Mouse (Mus musculus): ENCODE data around the gene 2010300C02Rik.
A peak's percentile ranks its signal among the peaks of the same experiment; 100 is the strongest.
"Not testable (repeated sequence)": the region's sequence is repeated elsewhere in the genome, so short reads cannot be mapped to it uniquely, and the experiment has no call there.

The 2010300C02Rik gene

DNA sequence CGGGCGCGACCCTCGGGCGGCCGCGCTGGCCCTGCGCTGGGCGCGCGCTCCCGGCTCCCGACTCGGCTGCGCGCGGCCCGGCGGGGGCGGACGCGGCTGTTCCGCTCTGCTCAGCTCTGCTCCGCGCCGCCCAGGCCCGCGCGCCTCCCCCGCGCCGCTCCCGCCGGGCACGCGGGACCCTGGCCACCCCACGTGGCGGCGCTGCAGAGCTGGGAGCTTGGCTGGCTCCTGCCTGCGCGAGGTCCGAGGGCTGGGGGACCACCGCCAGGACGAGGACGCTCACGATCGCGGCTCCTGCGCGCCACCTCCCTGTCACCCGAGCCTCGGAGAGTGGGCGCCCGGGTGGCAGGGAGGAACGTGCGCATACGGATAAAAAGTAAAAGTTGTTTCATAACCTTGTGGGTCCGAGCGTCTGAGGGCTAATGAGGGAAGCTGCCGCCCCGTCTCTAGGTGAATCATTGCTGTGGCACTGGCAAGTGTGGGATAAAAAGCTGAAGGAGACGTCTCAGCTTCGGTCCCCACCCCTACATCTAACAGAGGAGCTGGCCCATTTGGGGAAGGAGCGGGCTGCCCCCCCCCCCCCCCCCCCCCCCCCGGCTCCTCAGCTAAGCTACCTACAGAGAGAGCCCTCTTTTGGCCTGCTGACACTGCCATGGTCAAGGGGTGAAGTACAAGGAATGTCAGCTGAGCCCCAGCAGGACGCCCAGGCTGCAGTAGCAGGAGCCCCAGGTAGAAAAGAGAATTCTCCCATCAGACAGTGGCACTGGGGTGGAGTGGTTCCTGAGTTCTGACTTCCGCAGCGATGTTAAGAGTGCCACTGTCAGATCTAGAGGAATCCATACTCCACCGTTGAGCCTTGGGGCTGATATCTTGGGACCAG lies at the start of gene 2010300C02Rik:
Gene 2010300C02Rik, minus strand, starts transcription at position 325 of the 880 bp plus-strand sequence.
- DNase-seq, result peak; percentile 81

- DNase-seq, result peak; percentile 13
Observed at GRCm38 (mm10) chr1:37759407-37759806, 39.5 kb upstream of the 2010300C02Rik start.

- no peak for DNase-seq
Observed at GRCm38 (mm10) chr1:37744650-37745259, 24.9 kb upstream of the 2010300C02Rik start.

DNA sequence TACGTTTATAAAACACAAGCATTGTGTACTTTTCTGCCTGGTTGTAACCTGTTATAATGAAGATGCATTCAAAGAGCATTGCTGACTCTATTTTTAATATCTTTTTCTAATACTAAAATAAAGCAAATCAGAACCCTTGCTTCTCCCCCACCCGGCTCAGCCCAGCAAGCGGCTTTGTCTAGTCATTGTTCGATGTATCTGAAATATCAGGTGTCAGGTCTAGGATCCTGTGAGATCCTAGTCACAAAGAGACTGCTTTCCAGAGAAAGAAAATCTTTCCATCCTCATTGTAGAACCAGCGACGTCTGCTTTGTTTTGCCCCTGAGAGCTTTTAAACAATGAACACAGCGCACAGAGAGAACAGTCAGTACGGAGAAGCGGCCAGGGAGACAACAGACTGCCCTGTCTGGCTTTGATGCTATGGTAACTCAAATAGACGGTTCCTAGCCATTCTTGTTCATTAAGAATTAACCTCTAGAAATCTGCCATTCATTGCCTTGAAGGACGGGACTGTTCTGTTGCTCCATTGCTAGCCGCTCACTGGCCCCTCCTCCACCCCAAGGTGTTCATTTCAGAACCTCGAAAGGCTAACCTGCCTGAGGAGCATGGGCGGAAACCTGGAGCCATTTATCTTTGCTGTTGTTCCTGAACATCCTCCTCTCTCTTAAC lies 22.9 kb upstream of the 2010300C02Rik start:
- DNase-seq, result no peak

- no peak for DNase-seq
Observed at GRCm38 (mm10) chr1:37742126-37742525, 22.2 kb upstream of the 2010300C02Rik start.

DNA sequence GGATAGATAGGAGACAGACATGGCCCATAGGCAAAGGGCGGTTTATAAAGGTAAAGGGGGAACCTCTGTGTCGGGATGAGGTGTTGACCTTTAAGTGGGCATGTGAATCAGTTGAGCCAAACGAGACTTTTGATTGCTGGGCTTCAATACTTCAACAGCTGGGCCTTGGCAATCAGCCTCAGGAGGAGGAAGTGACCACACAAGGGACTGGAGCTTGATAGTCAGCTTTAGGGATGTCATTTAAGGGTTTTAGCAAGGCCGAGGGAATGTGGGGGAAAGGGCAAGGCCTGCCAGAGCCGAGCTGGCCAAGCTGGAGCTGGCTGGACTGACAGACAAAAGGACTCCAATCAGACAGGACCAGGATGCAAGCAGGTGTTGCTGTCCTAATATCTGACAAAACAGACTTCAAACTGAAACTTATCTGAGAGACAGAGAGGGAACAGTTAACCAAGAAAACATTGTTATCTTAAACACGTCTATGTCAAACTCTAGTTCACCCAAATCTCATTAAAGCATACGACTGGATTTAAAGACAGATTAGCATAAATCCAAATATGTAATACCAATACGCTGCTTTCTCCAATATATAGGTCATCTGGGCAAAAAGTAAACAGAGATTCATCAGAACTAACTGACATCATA lies 20.4 kb upstream of the 2010300C02Rik start:
- DNase-seq, result peak; percentile 39

DNA sequence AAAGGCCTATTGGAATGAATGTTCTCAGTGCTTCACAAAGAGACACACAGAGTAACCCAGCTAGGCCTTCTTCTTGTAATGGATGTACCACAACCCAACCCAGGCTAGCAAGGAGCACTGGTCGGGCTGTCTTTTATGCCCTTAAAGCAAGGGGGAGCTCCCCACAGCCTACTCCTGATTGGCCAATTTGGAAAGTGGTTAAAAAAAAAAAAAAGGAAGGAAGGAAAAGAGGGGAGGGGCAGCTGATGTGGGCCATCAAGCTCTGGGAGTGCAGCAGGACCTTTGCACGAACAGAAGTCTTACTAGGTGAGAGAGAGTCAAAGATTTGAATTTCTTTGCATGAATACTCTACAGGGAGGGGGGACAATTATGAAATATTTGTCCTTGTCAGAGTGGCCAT lies 19.0 kb upstream of the 2010300C02Rik start:
- DNase-seq, result no peak

DNA sequence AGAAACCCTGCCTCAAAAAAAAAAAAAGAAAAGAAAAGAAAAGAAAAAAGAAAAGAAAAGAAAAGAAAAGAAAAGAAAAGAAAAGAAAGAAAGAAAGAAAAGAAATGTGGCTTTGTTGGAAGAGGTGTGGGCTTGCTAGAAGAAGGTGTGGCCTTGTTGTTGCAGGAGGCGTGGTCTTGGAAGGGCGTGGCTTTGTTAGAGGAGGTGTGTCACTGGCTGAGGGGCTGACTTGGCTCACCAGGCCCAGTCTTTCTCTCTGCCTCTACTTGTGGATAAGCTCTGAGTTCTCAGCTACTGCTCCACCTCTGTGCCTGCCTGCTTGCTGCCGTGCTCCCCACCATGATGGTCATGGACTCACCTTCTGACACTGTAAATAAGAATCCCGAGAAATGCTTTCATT lies 17.2 kb upstream of the 2010300C02Rik start:
- DNase-seq, result no peak

DNA sequence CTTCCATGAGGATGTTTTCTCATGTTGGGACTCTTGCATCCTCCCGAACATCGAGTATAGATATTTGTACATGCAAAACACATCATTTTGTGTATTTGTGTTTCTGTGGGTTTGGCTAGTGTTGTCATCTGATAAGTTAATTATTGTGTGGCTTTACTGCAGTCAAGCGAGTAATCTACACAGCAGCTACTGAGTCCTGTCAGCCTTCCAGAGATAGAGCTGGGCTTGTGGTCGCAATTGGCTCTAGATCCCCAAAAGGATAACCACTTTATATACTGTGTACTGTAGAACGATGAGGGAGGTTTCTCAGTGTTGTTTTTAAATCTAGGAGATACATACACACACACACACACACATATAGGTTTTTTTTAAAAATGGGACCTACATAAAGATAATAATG lies 16.0 kb upstream of the 2010300C02Rik start:
- no peak for DNase-seq

DNA sequence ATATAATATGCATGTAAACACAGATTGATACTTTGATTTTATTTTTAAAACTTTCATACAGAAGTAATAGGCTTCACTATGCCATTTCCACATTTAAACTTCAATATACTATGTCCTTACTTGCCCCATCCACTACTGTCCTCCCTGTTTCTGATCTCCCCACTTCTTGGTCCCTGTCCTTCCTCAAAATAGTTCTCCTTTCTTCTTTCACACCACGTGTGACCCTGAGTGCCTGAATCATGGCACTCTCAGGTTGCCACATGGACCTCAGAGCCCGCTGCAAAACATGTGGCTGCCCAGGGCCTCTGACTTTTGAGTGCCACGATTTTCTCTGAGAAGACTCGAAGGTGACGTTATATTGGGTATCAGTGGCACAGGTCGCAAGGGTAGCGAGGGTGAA lies 15.0 kb upstream of the 2010300C02Rik start:
- DNase-seq, result no peak

DNA sequence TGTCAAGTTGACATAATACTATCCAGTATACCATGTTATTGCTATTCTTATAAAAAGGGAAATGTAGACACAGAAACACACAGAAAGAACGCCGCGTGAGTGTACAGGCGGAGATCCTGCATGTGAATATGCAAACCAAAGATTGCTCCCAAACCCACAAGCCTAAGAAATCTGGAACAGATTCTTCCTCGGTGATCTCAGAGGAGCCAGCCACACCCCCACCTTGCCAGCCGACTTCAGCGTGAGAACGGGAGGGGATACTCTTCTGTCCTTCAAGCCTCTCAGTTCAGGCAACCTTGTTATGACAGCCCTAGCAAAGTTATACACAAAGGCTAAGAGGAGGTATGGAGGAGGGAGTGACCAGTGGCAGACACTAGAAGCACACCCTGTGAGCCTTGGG lies 9.5 kb upstream of the 2010300C02Rik start:
- DNase-seq, result no peak

DNA sequence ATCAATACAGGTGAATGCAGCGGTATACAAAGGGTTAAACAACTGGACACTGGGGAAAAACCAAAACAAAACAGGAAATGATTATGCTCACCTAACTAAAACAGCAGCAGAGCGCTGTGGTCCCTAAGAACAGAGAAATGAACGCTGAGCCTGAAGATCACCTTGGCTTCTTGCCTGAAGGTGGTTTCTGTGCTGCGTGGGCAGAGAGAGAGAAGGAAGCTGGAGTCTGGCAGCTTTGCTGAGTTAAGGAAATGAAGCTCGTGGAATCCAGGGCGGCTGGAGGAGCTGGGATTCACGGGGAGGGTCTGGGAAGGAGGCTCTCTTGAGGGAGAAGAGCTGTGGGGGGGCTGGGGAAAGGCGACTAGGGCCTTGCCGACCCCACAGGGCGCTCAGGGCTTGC lies 8.2 kb upstream of the 2010300C02Rik start:
- no peak for DNase-seq

DNA sequence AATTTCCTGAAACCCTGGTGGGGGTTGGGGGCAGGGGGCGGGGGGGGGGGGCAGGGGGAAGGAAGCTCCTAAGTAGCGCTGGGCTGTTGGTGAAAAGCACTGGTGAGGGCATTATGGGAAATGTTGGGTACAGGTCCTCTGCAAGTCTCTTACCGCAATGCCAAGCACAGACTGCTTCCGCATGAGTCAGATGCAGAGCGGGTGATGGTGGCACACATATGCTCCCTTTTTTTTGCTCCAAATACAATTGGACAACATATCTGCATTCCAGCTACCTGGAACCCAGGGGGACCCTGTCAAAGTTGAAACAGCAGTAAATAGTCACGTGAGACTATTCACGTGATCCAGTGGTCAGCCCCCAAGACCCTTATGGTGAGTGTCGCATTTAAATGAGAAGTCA lies 7.3 kb upstream of the 2010300C02Rik start:
- DNase-seq, result no peak

DNA sequence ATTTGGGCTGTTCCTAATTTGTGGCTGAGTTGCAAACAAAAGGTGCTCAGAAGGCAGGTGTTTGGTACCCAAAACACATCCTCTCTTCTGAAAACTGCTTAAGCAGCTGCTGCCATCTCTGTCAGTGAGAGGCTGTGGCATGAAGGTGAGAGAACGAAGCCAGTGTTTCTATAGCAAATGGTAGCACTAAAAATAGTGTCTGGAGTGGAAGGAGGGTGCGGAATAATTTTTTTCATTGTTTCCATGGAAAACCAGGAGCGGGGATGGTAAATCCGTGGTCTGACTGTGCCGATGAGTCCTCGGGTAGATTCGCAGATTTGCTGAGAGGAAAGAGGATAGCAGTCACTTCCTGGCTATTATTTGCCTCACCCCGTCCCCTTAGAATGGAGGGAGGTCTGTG lies 6.5 kb upstream of the 2010300C02Rik start:
- DNase-seq, result no peak

DNA sequence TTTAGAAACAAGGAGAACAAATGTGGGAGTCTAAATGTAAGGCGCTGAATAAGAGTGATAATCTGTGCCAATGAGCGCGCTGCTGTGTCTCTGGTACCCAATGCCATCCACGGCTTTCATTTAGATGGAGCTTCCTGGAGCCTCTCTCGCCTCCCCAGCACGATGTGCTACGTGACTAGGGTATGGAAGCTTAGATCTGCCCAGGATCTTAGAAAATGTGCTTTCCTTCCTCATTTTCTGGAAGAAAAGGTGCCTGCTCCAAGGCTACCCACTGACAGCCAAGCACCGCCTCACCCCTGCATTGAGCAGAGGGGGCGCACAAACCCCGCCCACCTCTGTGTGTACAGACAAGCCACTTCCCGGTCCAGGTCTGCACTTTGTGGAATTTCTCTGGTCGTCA lies 6.0 kb upstream of the 2010300C02Rik start:
- no peak for DNase-seq

- no peak for DNase-seq
Observed at GRCm38 (mm10) chr1:37721092-37721491, 1.2 kb upstream of the 2010300C02Rik start.

DNA sequence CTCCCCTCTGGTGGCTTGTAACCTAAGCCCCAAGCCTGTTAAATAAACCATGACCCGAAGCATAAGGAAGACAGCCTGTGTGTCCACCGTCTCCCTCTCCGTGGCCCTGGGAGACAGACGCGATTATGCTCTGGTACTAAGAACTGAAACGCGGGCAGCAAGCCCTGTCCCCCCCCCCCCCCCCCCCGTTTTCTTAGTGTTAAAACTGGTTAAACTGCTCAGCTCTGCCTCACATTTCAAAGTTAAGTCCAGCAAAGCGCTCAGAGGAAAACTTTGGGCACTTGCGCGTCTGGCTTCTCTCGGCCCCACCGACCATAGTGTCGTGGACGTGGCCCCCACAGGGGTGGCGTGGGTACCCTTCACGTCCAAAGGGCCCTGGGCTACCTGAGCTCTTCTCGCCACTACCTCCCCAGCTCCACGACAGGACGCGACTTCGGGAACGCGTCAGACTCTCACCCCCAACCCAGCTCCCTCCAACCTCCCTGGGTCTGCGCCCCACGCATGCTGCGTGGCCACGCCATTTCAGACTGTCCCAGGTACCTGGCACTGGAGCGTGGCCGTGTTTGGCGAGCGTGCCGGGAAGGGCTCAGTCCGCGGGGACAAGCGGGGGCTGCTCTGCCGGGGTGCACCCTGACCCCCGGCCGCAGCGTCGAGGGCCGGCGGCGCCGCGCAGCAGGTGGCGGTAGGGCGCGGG lies 708 bp downstream of the 2010300C02Rik start:
- no peak for DNase-seq

- DNase-seq, result no peak
Observed at GRCm38 (mm10) chr1:37718516-37718915, 1.4 kb downstream of the 2010300C02Rik start.

GRCm38 (mm10) chr1:37717415-37718195 lies 2.3 kb downstream of the 2010300C02Rik start:
- no peak for DNase-seq

DNA sequence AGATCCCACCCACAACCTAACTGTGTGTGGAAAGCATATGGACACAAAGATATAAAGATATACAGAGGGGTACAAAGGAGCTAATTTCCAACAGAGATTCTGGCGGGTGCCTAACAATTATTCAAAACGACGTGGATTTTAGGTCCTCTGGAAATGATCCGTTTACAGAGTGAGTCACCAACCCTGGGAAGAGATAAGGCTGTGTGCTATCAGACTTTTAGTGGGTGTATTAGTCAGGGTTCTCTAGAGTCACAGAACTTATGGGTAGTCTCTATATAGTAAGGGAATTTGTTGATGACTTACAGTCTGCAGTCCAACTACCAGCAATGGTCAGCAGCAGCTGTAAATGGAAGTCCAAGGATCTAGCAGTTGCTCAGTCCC lies 7.5 kb downstream of the 2010300C02Rik start:
- not testable (repeated sequence) for DNase-seq

GRCm38 (mm10) chr1:37711596-37712356 lies 8.1 kb downstream of the 2010300C02Rik start:
- DNase-seq, result no peak

Data from kidney, postnatal 10 days (tissue).